Mouse (Mus musculus): ENCODE data around the gene Rbm28.

- TF ChIP-seq CTCF (IDR thresholded peaks at IDR 0.05) (no peak), POLR2A (IDR thresholded peaks at IDR 0.05; ENCODE audit: insufficient read depth, low read depth, low read length) (no peak)
These were observed 35.7 kb upstream of the Rbm28 start for GRCm38 (mm10) chr6:29200496-29200895.

Data from heart, adult 2 months (tissue).